Comparison of ENCODE assay signal across 8 mouse cellular contexts in genomic region chr6:30303771-30304398, GRCm38 (mm10). TPM values are rescaled to one million over a fixed set of nuclear protein-coding genes. Genes with fewer than 3 reads are reported as not detected.
DNase-seq lines count a peak whose midpoint lies in the region; ATAC-seq and TF ChIP-seq lines count a peak whose summit lies in the region.
"Not testable (repeated sequence)": the region's sequence is repeated elsewhere in the genome, so short reads cannot be mapped to it uniquely, and the experiment has no call there.

No protein-coding gene starts in this region.

- not testable (repeated sequence) for ATAC-seq in forebrain, embryonic 11.5 days (replicated peaks; ENCODE audit: low FRiP score); liver, embryonic 13.5 days (ENCODE audit: low read depth); midbrain, embryonic 11.5 days (ENCODE audit: low FRiP score)
- peak; percentile 27 for ATAC-seq in heart, embryonic 14.5 days (ENCODE audit: insufficient number of reproducible peaks, insufficient read depth, low FRiP score, low read depth)
- peak; percentile 17; the same call in 1 of the 2 replicates for ATAC-seq in kidney, embryonic 16.5 days (ENCODE audit: low FRiP score, low TSS enrichment)

- H3K4me2 ChIP-seq in forebrain, embryonic 11.5 days (ENCODE audit: low read depth, low read length, severe bottlenecking): peak overlapping the region; percentile 61
- H3K4me2 ChIP-seq in heart, embryonic 14.5 days (ENCODE audit: low read length): peak overlapping the region; percentile 78
- peak overlapping the region; percentile 91 for H3K4me2 ChIP-seq in kidney, embryonic 16.5 days (replicated peaks; ENCODE audit: low read depth, low read length)
- H3K4me2 ChIP-seq in liver, embryonic 13.5 days: peak overlapping the region; percentile 87
- H3K4me2 ChIP-seq in midbrain, embryonic 11.5 days: peak overlapping the region; percentile 51

- not testable (repeated sequence) for TF ChIP-seq POLR2A in bone marrow, adult 2 months (IDR thresholded peaks at IDR 0.05; ENCODE audit: borderline replicate concordance, control insufficient read depth, low read depth, low read length); small intestine, adult 2 months (IDR thresholded peaks at IDR 0.05; ENCODE audit: low read depth, low read length)

- WGBS in bone marrow, adult 2 months: under 1% methylated on average over 44 of the region's 66 CpGs
- under 1% methylated on average over 45 of the region's 66 CpGs for WGBS in forebrain, embryonic 11.5 days
- WGBS in heart, embryonic 14.5 days: 0% methylated on average over 27 of the region's 66 CpGs
- WGBS in kidney, embryonic 16.5 days: under 1% methylated on average over 37 of the region's 66 CpGs
- WGBS in liver, embryonic 13.5 days (ENCODE audit: insufficient replicate concordance): under 1% methylated on average over 56 of the region's 66 CpGs
- under 1% methylated on average over 40 of the region's 66 CpGs for whole genome bisulfite sequencing in midbrain, embryonic 11.5 days
- 1% methylated on average over 56 of the region's 66 CpGs for WGBS in small intestine, adult 2 months

- peak overlapping the region; percentile 98 for H3K27ac ChIP-seq in bone marrow, adult 2 months (ENCODE audit: control insufficient read depth, insufficient read depth, low read depth, low read length, poor library complexity)
- peak overlapping the region; percentile 79; the same call in 1 of the 2 replicates for H3K27ac ChIP-seq in forebrain, embryonic 11.5 days (ENCODE audit: low read depth, low read length)
- peak overlapping the region; percentile 93 to 96 for H3K27ac ChIP-seq in heart, embryonic 14.5 days (replicated peaks in 1 of 2; ENCODE audit: control insufficient read depth in 1 of 2, insufficient read depth in 1 of 2, low read depth in 2 of 2, low read length in 2 of 2)
- H3K27ac ChIP-seq in kidney, embryonic 16.5 days (ENCODE audit: low read length): peak overlapping the region; percentile 91
- peak overlapping the region; percentile 98 for H3K27ac ChIP-seq in liver, embryonic 13.5 days
- peak overlapping the region; percentile 80 for H3K27ac ChIP-seq in midbrain, embryonic 11.5 days (ENCODE audit: low read depth, low read length)
- peak overlapping the region; percentile 82 for H3K27ac ChIP-seq in small intestine, adult 2 months (ENCODE audit: insufficient read depth, low read depth, low read length)

- not testable (repeated sequence) for H3K27me3 ChIP-seq in forebrain, embryonic 11.5 days (ENCODE audit: control insufficient read depth, insufficient read depth, low read length); heart, embryonic 14.5 days (ENCODE audit: control insufficient read depth, insufficient read depth, low read length); kidney, embryonic 16.5 days (ENCODE audit: insufficient read depth, low read length); liver, embryonic 13.5 days; midbrain, embryonic 11.5 days (ENCODE audit: control insufficient read depth, insufficient read depth, low read length); small intestine, adult 2 months (ENCODE audit: control insufficient read depth, insufficient read depth, low read length)

- not testable (repeated sequence) for H3K4me1 ChIP-seq in bone marrow, adult 2 months (ENCODE audit: control insufficient read depth, insufficient read depth, low read length)
- H3K4me1 ChIP-seq in forebrain, embryonic 11.5 days (replicated peaks; ENCODE audit: control insufficient read depth, insufficient read depth, low read length): peaks cover 13% of the 10 kb centered on the region
- H3K4me1 ChIP-seq in heart, embryonic 14.5 days (ENCODE audit: control insufficient read depth in 2 of 2, insufficient read depth in 2 of 2, low read length in 2 of 2): peaks cover 15 to 43% of the 10 kb centered on the region in 2 experiments
- peaks cover 55% of the 10 kb centered on the region for H3K4me1 ChIP-seq in kidney, embryonic 16.5 days (ENCODE audit: insufficient read depth, low read length)
- peaks cover 86% of the 10 kb centered on the region for H3K4me1 ChIP-seq in liver, embryonic 13.5 days (replicated peaks)
- peaks cover 37% of the 10 kb centered on the region for H3K4me1 ChIP-seq in midbrain, embryonic 11.5 days (ENCODE audit: control insufficient read depth, insufficient read depth, low read length)
- peaks cover 19% of the 10 kb centered on the region; the same call in 1 of the 2 replicates for H3K4me1 ChIP-seq in small intestine, adult 2 months (ENCODE audit: control insufficient read depth, insufficient read depth, insufficient read length, low read length)

- peak overlapping the region; percentile 78 for H3K4me3 ChIP-seq in bone marrow, adult 2 months (replicated peaks; ENCODE audit: control insufficient read depth, low read depth, low read length)
- peak overlapping the region; percentile 71 for H3K4me3 ChIP-seq in forebrain, embryonic 11.5 days (ENCODE audit: low read depth, low read length)
- peak overlapping the region; percentile 83 to 87 for H3K4me3 ChIP-seq in heart, embryonic 14.5 days (ENCODE audit: control insufficient read depth in 1 of 2, insufficient read depth in 1 of 2, low read depth in 1 of 2, low read length in 2 of 2)
- peak overlapping the region; percentile 82 for H3K4me3 ChIP-seq in kidney, embryonic 16.5 days (ENCODE audit: low read length)
- peak overlapping the region; percentile 78 for H3K4me3 ChIP-seq in liver, embryonic 13.5 days (replicated peaks)
- H3K4me3 ChIP-seq in midbrain, embryonic 11.5 days (ENCODE audit: low read depth, low read length): peak overlapping the region; percentile 49
- peak overlapping the region; percentile 87 for H3K4me3 ChIP-seq in small intestine, adult 2 months (ENCODE audit: low read depth, low read length)

- DNase-seq in A20 (ENCODE audit: low read depth, low spot score): peak; percentile 68
- peak; percentile 71 for DNase-seq in forebrain, embryonic 11.5 days (ENCODE audit: low spot score)
- DNase-seq in liver, embryonic 13.5 days: not testable (repeated sequence)
- DNase-seq in midbrain, embryonic 11.5 days (ENCODE audit: low spot score, missing footprints): peak; percentile 93

- H3K9me3 ChIP-seq in forebrain, embryonic 11.5 days (ENCODE audit: control insufficient read depth, low read length); heart, embryonic 14.5 days (ENCODE audit: control insufficient read depth, low read length); kidney, embryonic 16.5 days (ENCODE audit: low read length); liver, embryonic 13.5 days (replicated peaks); midbrain, embryonic 11.5 days (ENCODE audit: control insufficient read depth, low read length): not testable (repeated sequence)

- H3K36me3 ChIP-seq in forebrain, embryonic 11.5 days (ENCODE audit: control insufficient read depth, insufficient read depth, low read length); heart, embryonic 14.5 days (ENCODE audit: control insufficient read depth, insufficient read depth, low read length); kidney, embryonic 16.5 days (ENCODE audit: insufficient read depth, low read length); liver, embryonic 13.5 days; midbrain, embryonic 11.5 days (ENCODE audit: control insufficient read depth, insufficient read depth, low read length); small intestine, adult 2 months (ENCODE audit: control insufficient read depth, insufficient read depth, low read length): not testable (repeated sequence)

- TF ChIP-seq CTCF in bone marrow, adult 2 months (IDR thresholded peaks at IDR 0.05; ENCODE audit: control insufficient read depth, insufficient read depth, low read length); small intestine, adult 2 months (IDR thresholded peaks at IDR 0.05; ENCODE audit: extremely low read depth, insufficient read length, insufficient replicate concordance, low read depth, low read length): not testable (repeated sequence)

- peak overlapping the region; percentile 80 for H3K9ac ChIP-seq in forebrain, embryonic 11.5 days (ENCODE audit: low read length)
- peak overlapping the region; percentile 92 for H3K9ac ChIP-seq in heart, embryonic 14.5 days (ENCODE audit: low read length)
- H3K9ac ChIP-seq in kidney, embryonic 16.5 days (replicated peaks; ENCODE audit: low read length): peak overlapping the region; percentile 88
- peak overlapping the region; percentile 91 for H3K9ac ChIP-seq in liver, embryonic 13.5 days
- H3K9ac ChIP-seq in midbrain, embryonic 11.5 days (ENCODE audit: low read length): peak overlapping the region; percentile 59

RNA-seq across cellular contexts. Expression of gene Ube2h, which starts 0.5 kb away (rescaled TPM):
- polyA plus RNA-seq in bone marrow, adult 2 months (2011; ENCODE audit: insufficient read depth, insufficient read length, low replicate concordance, missing spikeins): 35.1 and 44.9 TPM in 2 replicates
- 50.1 and 51.8 TPM in 2 replicates for polyA plus RNA-seq in forebrain, embryonic 11.5 days (2014; fragmentation: Nextera tagmentation; extraction: Ambion mirVana)
- 63.6 and 65.7 TPM in 2 replicates for polyA plus RNA-seq in heart, embryonic 14.5 days (2014; fragmentation: Nextera tagmentation; extraction: Ambion mirVana)
- 53.7 and 55.5 TPM in 2 replicates for polyA plus RNA-seq in kidney, embryonic 16.5 days (2015; fragmentation: Nextera tagmentation; extraction: Ambion mirVana)
- polyA plus RNA-seq in liver, embryonic 13.5 days (2015; fragmentation: Nextera tagmentation; extraction: Ambion mirVana): 25.4 and 28.5 TPM in 2 replicates
- 52.3 and 53.6 TPM in 2 replicates for polyA plus RNA-seq in midbrain, embryonic 11.5 days (2014; fragmentation: Nextera tagmentation; extraction: Ambion mirVana)
- 37.8 and 97.7 TPM in 2 replicates for polyA plus RNA-seq in small intestine, adult 2 months (2012; rRNA removed)
